Mouse (Mus musculus): ENCODE measurements at regions not wholly inside any gene's neighbourhood (a gene's known extent, or its start where the extent isn't known, plus 50 kb on each side); places are given as distances from the start of the nearest gene placed in this dataset.

DNA sequence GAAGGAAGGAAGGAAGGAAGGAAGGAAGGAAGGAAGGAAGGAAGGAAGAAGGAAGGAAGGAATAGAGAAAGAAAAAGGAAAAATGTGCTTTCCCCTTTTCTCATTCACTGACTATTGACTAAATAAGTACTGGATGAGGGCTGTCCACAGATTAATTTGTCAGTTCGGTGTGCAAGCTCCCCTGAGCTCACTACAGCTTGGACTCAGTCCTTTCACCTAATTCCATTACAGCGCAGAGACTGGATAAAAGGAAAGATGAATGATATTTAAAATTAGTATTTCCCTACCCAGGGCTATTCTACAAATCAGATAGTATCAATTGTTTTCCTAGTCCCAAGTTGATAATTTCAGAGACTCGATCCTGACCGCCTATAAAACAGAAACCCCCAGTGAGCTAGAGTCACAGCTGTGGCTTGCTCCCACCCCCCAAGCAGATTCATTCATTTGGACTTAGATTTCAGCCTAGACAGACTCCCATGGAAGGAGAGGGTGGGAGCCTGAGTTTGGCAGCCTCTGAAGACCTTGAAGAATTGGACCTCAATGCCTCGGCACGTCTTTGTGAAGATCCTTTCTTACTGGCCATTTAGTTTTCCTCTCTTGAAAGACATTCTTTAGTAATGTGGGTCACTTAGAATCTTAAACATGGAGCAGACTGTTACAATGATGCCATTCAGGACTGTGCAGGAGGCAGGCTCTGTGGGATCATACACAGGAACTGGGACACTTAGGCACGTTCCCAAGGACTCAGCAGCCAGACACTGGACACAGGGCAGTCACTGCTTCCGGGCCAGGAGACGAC lies 179.2 kb upstream of the Pabpc6 start:
- DNase-seq (ENCODE audit: low spot score) = no peak

DNA sequence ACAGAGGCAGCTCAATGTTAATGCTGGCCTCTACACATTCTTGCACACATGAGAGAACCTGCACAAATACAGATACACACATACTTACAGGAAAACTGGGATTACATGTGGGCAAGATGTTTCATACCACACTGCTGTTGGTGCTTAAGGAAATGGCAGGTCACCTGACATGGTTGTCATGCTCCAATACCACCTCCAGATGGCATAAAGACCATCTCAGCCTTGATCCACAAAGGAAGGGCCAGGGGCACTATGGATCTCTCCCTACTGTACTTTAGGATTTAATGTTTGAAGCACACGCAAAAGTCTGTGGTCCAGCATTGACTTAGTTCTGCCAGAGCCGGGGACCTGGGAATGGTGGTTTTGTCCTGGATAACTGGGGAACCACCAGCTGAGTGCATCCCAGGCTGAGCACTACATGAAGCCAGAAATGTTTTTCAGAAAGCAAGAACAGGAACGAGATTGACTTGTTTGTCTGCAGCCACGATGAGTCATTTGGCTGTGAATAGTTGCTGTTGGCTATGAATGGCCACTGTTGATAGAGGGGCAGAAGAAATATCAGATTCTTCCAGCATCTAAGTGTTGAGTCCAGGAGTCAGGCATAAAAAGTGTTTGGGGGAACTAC lies 176.0 kb upstream of the Pabpc6 start:
- no peak for DNase-seq (ENCODE audit: low spot score)

DNA sequence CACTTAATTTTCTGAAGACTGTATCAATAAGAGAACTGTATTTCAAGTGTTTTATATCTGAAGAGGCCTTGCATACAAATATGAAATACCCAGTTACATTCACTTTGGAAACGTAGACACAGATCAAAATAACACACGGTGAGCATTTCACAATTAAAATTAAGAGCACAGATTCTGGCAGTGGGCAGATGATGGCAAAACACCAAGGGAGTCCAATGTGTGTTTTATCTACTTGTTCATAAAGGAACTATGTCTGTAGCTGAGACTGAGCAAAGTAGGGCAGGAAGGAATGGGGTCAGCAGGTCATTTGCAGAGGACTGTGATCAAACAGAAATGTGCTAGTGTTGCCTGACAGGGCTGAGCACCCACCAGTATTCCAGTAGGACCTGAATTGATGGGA lies 171.6 kb upstream of the Pabpc6 start:
- DNase-seq (ENCODE audit: low spot score) = no peak

DNA sequence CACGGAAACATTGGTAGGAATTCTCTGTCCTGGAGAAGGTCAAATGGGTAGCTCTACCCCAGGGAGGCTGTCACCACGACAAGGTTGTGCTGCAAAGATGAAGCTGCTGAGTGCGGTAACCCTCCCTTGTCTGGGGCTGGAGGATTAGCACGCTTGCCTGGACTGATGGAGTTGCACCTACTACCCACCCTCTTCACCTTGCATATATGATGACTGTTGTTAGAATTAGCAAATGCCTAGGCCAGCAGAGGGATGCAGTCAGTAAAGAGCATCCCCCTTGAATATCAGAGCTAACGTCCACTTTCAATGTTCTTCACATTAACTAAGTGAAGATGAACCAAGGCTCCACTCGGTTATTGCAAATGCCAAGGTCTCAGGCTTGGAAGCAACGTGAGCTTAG lies 169.7 kb upstream of the Pabpc6 start:
- no peak for DNase-seq (ENCODE audit: low spot score)

DNA sequence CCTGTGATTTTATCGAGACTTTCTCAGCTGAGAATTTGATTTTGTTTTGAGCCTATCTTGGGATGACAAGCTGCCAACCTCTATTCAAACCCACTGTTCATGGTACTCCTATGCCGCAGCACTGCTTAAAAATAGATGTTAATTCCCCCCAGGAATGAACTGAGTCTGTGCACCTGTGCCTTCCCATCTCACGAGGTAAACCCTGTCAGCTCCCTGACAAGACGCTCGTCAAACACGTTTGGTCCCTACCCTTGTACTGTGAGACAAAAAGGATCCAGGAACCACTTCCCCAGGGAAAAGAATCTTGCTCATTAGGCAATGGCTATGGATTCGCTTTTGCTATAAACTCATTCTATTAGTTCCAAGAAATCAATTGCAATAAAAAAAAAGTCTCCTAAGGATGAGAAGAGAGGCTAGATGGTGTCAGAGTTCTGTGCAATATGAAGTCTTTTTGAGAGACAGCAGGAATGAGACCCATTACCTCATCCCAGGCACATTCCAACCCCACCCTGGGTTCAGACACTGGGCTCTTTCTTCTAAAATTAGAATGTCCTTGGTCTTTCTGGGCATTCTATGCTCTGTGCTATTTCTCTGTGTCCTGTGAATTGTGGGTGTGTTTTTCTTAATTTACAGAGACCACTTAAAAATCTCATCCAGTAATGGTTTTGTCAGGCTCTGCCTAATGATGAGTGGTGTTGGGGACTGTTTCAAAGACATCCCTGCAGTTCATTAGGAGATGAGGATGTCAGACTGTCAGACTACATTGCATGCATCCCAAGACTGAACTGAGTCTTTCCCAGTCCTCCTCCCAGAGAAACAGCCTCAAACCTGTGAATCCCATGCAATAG lies 167.7 kb upstream of the Pabpc6 start:
- no peak for DNase-seq (ENCODE audit: low spot score)

DNA sequence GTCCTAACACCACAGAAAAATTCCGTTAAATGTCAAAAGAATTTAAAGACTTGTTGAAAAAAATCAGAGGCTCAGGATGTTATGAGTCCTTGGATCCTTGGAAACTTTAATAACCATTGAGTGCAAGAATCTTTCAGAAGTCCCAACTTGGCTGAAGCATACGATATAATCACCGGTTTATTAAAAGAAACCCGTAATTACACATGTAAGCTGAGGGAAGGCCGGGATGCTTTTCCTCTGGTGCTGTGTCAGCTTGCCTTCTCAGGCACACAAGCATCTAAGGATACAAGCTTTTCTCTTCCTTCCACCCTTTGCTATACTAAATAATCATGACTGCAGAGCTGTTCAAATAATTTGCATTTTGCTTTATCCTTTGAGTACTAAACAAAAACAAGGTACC lies 160.4 kb upstream of the Pabpc6 start:
- no peak for DNase-seq (ENCODE audit: low spot score)

- DNase-seq (ENCODE audit: low spot score) = no peak
Observed at GRCm38 (mm10) chr17:9821358-9821757, 151.8 kb upstream of the Pabpc6 start.

GRCm38 (mm10) chr17:9817056-9817455 lies 147.5 kb upstream of the Pabpc6 start:
- no peak for DNase-seq (ENCODE audit: low spot score)

GRCm38 (mm10) chr17:9797069-9797468 lies 127.6 kb upstream of the Pabpc6 start:
- DNase-seq (ENCODE audit: low spot score) = no peak

- no peak for DNase-seq (ENCODE audit: low spot score)
Observed at GRCm38 (mm10) chr17:9796225-9796988, 126.9 kb upstream of the Pabpc6 start.

DNA sequence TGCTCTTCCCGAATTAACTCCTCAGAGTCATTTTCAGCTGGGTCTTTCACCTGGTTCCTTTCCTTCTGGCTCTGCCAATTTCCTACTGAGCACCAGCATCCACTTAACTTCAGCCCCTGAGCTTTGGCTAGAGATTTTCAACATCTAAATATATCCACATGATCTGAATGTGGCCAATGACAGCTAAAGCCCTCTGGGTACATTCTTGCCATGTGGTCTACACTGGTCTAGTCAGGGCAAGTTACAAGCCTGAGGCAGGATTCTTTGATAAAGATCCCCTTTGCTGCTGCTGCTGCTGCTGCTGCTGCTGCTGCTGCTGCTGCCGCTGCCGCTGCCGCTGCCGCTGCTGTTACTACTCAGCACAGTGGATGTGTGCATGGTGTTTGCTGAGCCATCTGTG lies 109.3 kb upstream of the Pabpc6 start:
- DNase-seq (ENCODE audit: low spot score) = no peak

DNA sequence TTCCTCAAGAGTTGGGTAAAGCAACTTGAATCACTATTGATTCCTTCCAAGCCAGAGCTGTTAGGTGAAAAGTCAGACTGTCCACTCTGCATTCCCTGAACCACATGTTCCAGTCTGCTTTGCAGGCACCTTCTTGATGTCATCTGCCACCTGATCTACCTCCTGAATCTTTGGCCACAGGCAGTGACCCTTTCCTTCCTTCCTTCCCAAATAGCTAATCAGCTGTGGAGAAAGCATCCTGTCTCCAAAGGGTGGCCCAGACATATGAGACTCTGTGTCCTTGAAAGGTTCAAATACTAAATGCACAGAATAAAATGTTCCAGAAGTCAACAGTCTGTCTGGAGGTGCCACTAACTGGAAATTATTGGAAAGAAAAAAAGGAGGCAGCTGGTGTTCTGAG lies 107.6 kb upstream of the Pabpc6 start:
- no peak for DNase-seq (ENCODE audit: low spot score)

DNA sequence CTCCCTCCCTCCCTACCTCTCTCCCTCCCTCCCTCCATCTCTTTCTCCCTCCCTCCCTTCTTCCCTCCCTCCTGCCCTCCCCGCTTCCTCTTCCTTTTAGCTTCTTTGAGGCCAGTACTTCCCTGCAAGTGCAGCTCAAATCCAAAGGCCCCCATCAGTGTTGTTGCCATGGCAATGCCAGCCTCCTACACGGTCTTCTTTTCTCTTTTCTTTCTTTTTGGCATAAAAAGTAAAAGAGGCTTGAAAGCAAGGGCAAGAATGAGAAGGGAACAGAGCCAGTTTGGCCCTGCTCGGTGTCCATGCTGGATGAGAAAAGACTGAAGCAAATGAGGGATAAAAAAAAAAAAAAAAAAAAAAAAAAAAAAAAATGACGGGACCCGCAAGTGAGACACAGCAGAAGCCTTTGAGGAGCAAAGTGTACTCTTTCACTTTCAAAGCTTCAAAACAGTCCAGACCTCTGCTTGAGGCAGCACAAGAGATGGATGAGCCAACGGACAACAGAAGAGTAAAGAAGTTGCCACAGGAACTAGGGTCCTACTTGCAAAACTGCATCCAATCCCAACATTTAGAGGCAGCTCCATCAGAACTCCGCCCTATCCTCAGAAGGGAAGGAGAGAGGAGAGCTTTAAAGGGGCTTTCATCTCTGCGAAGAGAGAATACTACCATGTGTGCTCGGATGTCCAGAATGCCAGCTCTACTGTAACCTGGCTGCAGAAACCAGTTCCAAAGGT lies 106.9 kb upstream of the Pabpc6 start:
- DNase-seq (ENCODE audit: low spot score) = no peak

GRCm38 (mm10) chr17:9775668-9776151 lies 106.2 kb upstream of the Pabpc6 start:
- DNase-seq (ENCODE audit: low spot score) = no peak

DNA sequence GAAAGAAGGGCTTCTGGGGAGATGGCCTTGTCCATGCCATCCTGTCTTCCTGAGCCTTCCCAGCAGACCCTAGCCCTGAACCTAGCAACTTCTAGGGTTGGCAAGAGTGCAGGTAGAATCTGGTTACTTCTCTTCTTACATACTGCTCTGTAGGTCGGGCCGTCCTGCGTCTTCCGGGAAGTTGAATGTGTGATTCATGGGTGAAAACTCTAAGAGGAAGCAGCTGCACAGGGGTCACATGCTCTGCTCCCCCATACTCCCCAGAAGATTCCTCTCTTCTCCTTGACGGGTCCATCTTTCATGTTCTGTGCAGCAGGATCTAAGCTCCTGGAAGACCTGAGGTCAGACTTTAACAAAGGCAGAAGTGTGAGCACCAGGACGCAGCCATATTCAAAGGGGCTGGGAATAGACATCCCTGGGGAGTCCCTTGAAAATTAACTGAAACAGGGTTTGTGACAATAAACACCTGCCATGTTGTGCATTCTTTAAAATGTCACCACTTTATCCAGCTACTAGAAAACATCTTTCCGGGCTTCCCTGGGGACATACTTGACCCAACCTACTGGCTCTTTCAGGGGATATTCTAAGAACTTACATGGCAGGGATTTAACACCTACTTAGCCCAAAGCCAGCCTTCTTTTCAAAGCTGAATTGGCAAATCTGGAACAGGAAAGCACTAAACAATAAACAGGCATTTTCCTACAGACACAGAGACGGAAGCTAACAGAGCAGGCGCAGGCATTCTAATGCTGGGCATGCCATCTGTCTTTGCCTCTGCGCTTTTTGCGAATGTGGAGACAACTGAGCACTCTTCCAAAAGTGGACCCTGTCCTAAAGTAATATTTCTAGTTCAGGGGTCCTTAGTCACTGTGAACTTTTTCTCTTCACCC lies 105.5 kb upstream of the Pabpc6 start:
- no peak for DNase-seq (ENCODE audit: low spot score)

- DNase-seq (ENCODE audit: low spot score) = no peak
Observed at GRCm38 (mm10) chr17:9773744-9774143, 104.2 kb upstream of the Pabpc6 start.

DNA sequence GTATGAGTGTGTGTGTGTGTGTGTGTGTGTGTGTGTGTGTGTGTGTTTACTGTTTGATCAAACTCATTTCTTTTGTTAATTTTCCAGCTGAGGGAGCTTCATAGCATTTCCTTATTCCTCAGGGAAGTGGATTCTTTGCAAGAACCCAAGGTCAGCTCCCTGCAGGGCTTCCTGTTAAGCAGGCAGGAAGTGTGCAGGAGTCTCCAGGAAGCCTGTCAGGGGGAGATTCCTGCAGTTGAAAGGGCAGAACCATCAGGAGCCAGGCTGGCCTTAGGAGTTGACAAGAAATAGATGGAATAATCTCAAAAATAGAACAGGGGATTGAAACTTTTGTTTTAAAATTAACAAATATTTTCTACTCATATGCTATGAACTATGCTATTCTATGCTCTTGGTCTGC lies 98.8 kb upstream of the Pabpc6 start:
- no peak for DNase-seq (ENCODE audit: low spot score)

DNA sequence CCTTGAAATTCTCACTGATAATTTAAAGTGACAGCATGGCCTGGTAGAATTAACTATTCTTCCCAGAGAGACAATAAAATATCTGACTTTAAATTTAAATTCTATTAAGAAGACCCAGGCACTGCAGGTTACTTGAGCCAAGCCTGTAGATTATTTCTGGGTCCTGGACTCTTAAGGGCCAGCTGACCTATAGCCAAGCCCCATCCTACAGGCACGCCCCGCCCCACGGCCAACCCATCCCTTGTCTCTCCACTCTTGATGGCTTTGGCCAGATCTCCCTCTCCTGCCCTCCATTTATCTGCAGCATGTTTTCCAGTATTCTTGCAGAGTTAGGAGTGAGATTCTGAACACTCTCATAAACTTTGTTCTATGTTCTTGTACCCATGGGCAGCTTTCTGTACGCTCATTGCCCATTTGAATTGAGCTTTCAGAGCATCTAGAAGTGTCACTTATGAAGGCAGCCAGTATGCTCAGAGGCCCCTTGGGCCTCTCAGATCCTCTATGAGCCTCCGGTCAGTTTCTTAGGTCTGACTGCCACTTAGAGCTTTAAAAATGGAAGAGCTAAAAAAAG lies 96.2 kb upstream of the Pabpc6 start:
- DNase-seq (ENCODE audit: low spot score) = no peak

DNA sequence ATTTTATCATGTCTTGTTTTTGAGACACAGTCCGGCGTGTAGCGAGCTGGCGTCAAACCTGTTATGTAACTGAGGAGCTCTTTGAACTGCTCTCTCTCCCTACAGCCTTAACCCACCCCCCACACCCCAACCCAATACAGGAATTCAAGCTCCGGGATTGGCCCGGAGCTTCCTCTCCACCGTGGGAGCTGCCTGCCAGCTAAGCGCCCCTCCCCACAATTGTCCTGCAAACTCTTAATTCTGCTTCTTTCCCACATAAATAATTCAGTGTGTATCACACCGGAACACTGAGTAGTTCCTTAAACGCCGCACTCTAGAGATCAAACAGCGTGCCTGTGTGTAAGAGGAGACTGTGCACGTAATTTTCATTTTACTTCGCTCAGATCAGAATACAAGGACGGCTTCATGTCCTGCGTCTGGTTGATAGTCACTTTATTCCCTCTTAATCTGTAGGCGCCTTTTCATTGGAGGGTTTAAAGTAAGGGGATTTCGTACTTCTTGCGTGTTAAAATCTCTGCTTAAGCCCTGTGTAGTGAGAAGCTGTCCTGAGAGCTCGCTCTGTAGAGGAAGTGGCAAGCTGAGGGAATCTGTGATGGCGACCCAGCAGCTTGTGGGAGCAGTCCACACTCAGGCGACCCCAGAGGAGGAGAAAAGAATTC lies 95.3 kb upstream of the Pabpc6 start:
- no peak for DNase-seq (ENCODE audit: low spot score)
